Mouse (Mus musculus): ENCODE data around the gene Tubal3. TPM values are rescaled to one million over a fixed set of nuclear protein-coding genes. Genes with fewer than 3 reads are reported as not detected.

Gene Tubal3
- total and polyA plus RNA-seq, 3 experiments: 0.07 TPM; not detected in 2

- dilution Hi-C loops (cut with MboI; ENCODE audit: extremely low pct_ligation_motif_present, extremely low pct_unique_long_range_greater_than_20kb, low sequenced_read_pairs): no loop called here
- Histone ChIP-seq H3K27me3 (replicated peaks) (no peaks in the 10 kb centered on the region), H3K9ac (ENCODE audit: insufficient read depth, low read depth) (no peak overlapping the region), H3K36me3 (replicated peaks in 1 of 2; ENCODE audit: control insufficient read depth in 1 of 2, insufficient read depth in 1 of 2, low read length in 1 of 2) (peaks cover 43 to 53% of the 10 kb centered on the region in 2 experiments), H3K27ac (ENCODE audit: insufficient read depth, low read depth) (no peak overlapping the region), H3K4me1 (ENCODE audit: control insufficient read depth in 1 of 2, insufficient read depth in 2 of 2) (peaks cover 7 to 29% of the 10 kb centered on the region in 2 experiments), H3K4me3 (replicated peaks in 1 of 3; ENCODE audit: low read depth in 2 of 3, low read length in 2 of 3, poor library complexity in 1 of 3) (no peak overlapping the region), H3K79me2 (replicated peaks; ENCODE audit: control insufficient read depth, extremely low read depth, insufficient read depth, poor library complexity, severe bottlenecking) (peaks cover 16% of the 10 kb centered on the region; the same call in 1 of the 2 replicates), H3K4me2 (ENCODE audit: insufficient read depth, low read depth, poor library complexity, severe bottlenecking) (no peak overlapping the region), H3K9me3 (replicated peaks; ENCODE audit: low read length) (no peaks in the 10 kb centered on the region)
- TF ChIP-seq CHD1 (IDR thresholded peaks at IDR 0.05; ENCODE audit: low read depth, low read length): no peak
- TF ChIP-seq CHD2 (IDR thresholded peaks at IDR 0.05; ENCODE audit: low read length): no peak
- no peak for TF ChIP-seq RCOR1 (conservative IDR thresholded peaks at IDR 0.05; ENCODE audit: low read depth, low read length)
- TF ChIP-seq TCF12 (IDR thresholded peaks at IDR 0.05; ENCODE audit: low read depth, low read length): no peak
- TF ChIP-seq KAT2A (IDR thresholded peaks at IDR 0.05; ENCODE audit: insufficient replicate concordance, low read length): no peak
- no peak for TF ChIP-seq EP300 (IDR thresholded peaks at IDR 0.05; ENCODE audit: low read length)
- TF ChIP-seq SMC3 (IDR thresholded peaks at IDR 0.05; ENCODE audit: low read depth, low read length): no peak
- no peak for TF ChIP-seq MAZ (IDR thresholded peaks at IDR 0.05; ENCODE audit: low read depth, low read length)
- TF ChIP-seq NRF1 (IDR thresholded peaks at IDR 0.05; ENCODE audit: low read depth, low read length): no peak
- TF ChIP-seq BHLHE40 (IDR thresholded peaks at IDR 0.05; ENCODE audit: low read depth, low read length): no peak
- in situ Hi-C loops (cut with MboI; ENCODE audit: low pct_ligation_motif_present, low pct_unique_long_range_greater_than_20kb, low sequenced_read_pairs): loop anchor here (25.0 kb wide), 1 partner anchor 127 kb away; no protein-coding TSS in a partner anchor
- no peak for DNase-seq (ENCODE audit: extremely low read depth)
Measured at GRCm38 (mm10) chr13:3889111-3889510, 29.0 kb upstream of the Tubal3 start.

GRCm38 (mm10) chr13:3890061-3890460 lies 28.0 kb upstream of the Tubal3 start:
- Histone ChIP-seq H3K27me3 (replicated peaks) (no peaks in the 10 kb centered on the region), H3K27ac (ENCODE audit: insufficient read depth, low read depth) (no peak overlapping the region), H3K4me1 (ENCODE audit: control insufficient read depth in 1 of 2, insufficient read depth in 2 of 2) (peaks cover 7 to 29% of the 10 kb centered on the region in 2 experiments), H3K4me2 (ENCODE audit: insufficient read depth, low read depth, poor library complexity, severe bottlenecking) (no peak overlapping the region; the same call in 1 of the 2 replicates), H3K36me3 (replicated peaks in 1 of 2; ENCODE audit: control insufficient read depth in 1 of 2, insufficient read depth in 1 of 2, low read length in 1 of 2) (peaks cover 35 to 50% of the 10 kb centered on the region in 2 experiments), H3K9me3 (replicated peaks; ENCODE audit: low read length) (no peaks in the 10 kb centered on the region), H3K9ac (ENCODE audit: insufficient read depth, low read depth) (no peak overlapping the region), H3K4me3 (replicated peaks in 1 of 3; ENCODE audit: low read depth in 2 of 3, low read length in 2 of 3, poor library complexity in 1 of 3) (no peak overlapping the region), H3K79me2 (replicated peaks; ENCODE audit: control insufficient read depth, extremely low read depth, insufficient read depth, poor library complexity, severe bottlenecking) (peaks cover 16% of the 10 kb centered on the region; the same call in 1 of the 2 replicates)
- in situ Hi-C loops (cut with MboI; ENCODE audit: low pct_ligation_motif_present, low pct_unique_long_range_greater_than_20kb, low sequenced_read_pairs): loop anchor here (25.0 kb wide), 1 partner anchor 128 kb away; no protein-coding TSS in a partner anchor
- DNase-seq (ENCODE audit: extremely low read depth): peak; percentile 30
- dilution Hi-C loops (cut with MboI; ENCODE audit: extremely low pct_ligation_motif_present, extremely low pct_unique_long_range_greater_than_20kb, low sequenced_read_pairs): no loop called here
- 0 out of 2 replicates have a peak, but pooled peaks have one; percentile 36 for TF ChIP-seq BHLHE40 (IDR thresholded peaks at IDR 0.05; ENCODE audit: low read depth, low read length)
- TF ChIP-seq CHD1 (IDR thresholded peaks at IDR 0.05; ENCODE audit: low read depth, low read length): no peak
- TF ChIP-seq TCF12 (IDR thresholded peaks at IDR 0.05; ENCODE audit: low read depth, low read length): no peak
- no peak for TF ChIP-seq GABPA (IDR thresholded peaks at IDR 0.05; ENCODE audit: insufficient replicate concordance, low read depth, low read length)
- TF ChIP-seq MYC (IDR thresholded peaks at IDR 0.05; ENCODE audit: low read depth, low read length): 0 out of 2 replicates have a peak, but pooled peaks have one; percentile 29
- TF ChIP-seq IRF4 (IDR thresholded peaks at IDR 0.05; ENCODE audit: low read depth, low read length): peak; percentile 31; the same call in 1 of the 2 replicates
